Mouse (Mus musculus) heart, adult 9 months (tissue): ENCODE data around the gene Smdt1.

Source experiments
- DNase-seq, 2 experiments: peaks; one replicate each; pipeline ENCODE4 v3.0.0; 2022; ENCODE audit warnings: low spot score in 2 of 2

Smdt1 gene

DNA sequence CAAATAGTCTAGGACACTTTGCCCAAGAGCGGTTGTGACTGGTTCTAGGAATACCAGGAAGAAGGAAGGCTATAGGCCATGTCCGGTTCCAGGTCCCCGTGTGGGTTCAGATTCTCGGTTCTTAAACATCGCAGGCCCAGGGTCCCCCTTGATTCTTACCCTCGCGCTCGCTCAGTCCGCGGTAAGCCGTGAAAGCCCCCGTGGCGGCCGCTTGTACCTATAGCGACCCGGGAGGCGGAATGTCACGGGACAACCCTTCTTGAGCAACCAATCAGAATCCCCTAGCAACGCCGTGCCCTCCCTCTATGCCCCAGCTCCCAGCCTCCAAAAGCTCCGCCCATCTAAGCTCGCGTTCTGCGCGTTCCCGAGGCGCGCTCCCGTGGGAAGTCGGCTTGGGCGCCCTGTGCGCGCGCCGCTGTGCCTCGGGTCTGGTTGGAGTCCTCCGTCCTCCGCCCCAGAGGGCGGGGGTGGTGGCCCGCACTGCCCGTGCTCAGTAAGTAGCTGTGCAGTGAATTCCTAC, at the start of gene Smdt1, which contains the start of the genes Naga and Pheta2:
TSS of gene Smdt1 (plus strand) at position 367 of the 520 bp plus-strand sequence.
TSS of gene Naga (minus strand) at position 333 of the 520 bp plus-strand sequence.
TSS of gene Pheta2 (plus strand) at position 350 of the 520 bp plus-strand sequence.
- peak; percentile 98 for DNase-seq

DNA sequence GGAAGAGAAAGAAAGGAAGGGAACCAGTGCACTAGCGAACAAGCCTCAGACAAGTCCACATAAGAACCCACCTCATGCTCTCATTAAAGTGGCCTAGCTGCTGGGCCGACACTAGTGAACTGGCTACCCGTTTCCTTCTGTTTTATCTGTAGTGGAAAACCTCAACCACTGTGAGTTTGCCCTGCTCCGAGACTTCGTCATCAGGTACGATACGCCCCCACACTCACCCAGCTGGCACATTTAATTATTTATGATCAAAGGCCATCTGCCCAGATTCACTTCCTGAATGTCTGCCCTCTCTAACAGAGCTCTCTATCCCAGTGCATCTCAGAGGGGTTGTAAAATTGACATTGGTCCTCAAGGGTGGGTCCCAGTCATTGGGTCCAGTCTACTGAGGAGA, 48.5 kb upstream of the Smdt1 start:
- no peak for DNase-seq

DNA sequence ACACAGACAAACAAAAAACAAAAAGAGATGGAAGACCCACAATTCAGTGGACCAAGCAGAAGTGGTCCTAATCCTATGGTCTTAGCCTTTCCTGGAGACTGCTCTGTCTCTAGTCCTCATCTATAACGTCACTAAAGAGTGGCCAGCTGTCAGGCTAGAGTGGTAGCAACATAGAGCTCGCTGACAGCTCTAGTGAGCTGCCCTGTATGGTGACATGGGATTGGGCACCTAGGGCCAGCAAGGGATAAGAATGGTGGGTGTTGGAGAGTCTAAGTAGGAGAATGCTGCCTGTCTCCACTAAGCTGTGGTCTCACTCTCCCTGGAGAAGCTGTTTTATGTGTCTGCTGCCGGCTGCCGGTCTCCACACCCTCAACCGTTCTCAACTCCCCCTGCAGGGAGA, 45.9 kb upstream of the Smdt1 start:
- DNase-seq: no peak

DNA sequence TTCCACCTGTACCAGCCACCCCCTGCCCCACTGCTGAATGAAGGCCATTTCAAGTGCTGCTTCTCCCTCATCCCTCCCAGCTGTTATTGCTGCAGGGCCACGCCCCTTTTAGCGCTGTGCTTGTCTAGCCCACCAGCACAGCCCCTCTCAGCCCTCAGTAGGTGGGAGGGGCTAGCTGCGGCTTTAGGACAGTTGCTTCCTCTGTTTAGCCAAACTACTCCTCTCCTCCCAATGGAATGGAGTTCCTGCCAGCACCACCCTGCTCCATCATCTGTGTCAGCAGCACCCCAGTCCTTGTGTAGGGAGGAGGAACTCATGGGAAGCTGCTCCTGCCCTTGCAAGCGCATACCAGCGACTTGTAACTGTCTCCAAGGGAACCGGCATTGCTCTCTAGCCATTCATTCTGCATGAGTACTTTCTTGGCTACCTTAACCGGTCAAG, 45.5 kb upstream of the Smdt1 start:
- no peak for DNase-seq

DNA sequence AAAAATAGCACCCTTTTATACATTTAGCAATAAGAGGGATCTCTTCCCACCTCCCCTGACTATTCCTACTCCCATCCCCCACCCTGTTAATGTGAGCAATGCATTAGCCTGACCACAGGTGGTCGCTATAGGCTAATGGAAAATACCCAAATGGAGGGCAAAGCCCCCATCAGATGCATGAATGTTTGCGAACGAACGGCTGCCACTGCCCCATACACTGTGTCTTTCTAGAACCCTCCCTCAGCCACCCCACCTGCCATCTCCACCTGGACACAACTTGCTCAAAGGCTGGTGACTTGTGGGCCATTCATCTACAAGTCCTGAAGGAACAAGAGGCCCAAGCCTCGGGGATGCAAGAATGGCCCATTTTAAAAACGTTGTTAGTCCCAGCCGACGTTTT, 44.7 kb upstream of the Smdt1 start:
- DNase-seq: peak in 1 of 2 experiments; percentile 4

DNA sequence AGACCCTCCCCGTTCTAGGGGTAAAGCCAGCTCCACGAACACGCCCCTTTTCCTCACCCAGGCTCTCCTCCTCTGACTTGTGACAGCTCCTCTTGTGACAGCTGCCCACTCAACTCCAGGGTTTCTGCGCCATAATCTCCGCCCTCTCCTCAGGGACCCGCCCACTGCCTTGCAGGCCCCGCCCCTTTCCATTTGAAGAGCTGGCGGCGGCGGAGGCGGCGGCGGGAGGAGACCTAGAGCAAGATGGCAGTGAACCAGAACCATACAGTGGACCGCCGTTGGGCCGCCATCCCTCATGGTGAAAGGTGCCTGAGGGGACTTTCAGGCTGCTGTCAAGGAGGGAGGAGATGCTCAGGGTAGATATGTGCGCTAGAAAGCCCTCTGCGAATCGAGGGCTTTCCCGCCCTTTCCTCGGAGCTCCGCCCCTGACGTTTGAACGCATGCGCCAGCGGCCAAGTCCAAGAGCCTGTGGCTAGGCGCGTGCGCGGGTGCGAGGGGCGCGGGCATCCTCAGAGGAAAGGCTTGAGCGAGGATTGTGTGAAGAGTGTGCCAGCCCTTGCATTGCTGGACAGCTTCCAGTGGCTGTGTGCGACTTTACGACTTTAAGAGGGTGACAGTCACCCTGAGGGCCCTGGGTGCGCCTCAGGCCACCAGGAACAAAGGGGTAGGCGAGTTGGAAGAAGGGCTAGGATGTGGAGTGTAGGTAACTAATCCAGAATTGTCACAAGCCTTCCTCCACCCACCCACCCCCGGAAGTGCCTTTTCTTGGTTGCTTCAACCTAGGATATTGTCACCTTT, 39.8 kb upstream of the Smdt1 start, which contains the start of gene Wbp2nl:
TSS of gene Wbp2nl (plus strand) at position 191 of the 798 bp plus-strand sequence.
- no peak for DNase-seq

DNA sequence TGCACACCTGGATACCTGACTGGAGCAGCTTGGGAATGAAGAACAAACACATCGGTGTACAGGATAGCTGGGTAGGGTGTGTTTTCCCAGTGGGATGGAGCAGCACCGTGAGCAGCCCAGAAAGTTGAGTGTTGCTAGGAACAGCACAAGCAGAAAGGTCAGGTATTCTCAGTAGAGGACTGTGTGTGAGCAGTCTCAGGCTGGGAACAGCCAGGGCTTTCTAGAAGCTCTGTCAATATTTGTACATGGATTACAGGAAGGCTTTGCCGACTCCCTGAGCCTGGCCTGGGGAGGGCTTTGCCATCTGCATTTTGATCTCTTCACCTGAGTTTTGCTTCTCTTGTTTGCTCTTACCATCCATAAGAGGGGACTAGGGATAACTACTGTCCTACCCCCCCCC, 31.7 kb upstream of the Smdt1 start:
- no peak for DNase-seq

DNA sequence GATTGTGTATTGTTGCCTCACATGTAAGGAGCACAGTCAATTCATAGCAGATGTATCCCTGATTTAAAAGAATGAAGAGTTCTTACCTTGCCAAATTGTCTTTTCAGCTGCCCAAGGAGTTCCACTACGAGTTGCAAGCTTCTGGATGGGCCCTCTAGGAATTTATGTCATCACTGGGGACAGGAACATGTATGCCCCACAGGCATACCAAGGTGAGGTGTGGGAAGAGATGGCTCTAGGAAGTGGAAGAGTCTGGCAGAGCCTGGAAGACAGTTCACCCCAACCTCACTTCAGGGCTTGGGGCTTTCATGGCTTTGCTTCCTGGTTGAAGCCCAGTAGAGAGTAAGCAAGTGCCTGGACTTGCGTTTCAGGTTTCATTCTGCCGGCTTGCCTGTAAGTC, 30.3 kb upstream of the Smdt1 start:
- no peak for DNase-seq

DNA sequence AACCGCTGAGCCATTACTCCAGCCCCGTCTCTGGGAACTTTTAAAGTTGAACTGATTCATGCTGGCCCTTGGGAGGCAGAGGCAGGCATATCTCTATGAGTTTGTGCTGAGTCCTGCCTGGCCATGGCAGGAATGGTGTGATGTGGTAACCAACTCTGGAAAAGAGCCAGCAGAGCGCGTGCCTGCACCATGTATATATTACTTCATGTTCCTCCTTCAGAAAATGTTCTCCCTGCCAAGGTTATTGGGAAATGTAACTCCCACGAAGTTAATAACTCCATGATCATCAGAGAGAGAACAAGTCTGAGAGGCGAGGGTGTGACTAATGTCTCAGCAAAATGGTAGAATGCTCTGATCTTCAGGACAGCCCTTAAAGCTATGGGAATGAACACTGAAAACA, 20.9 kb upstream of the Smdt1 start:
- DNase-seq: no peak

DNA sequence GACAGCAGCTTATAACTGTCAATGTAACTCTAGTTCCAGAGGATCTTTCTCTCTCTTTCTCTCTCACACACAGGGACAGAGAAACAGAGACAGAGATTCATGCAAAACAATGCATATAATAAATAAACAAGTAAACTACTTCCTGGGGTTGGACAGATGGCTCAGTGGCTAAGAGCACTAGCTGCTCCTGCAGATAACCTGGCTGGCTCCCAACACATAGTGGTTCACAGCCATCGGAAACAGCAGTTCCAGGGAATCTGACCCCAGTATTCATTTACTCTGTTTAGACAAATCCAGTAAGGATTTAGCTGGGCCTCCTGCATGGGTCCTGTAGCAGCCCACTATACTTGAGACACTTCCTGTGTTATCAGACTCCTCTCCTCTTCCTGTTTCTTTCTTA, 19.1 kb upstream of the Smdt1 start:
- no peak for DNase-seq

DNA sequence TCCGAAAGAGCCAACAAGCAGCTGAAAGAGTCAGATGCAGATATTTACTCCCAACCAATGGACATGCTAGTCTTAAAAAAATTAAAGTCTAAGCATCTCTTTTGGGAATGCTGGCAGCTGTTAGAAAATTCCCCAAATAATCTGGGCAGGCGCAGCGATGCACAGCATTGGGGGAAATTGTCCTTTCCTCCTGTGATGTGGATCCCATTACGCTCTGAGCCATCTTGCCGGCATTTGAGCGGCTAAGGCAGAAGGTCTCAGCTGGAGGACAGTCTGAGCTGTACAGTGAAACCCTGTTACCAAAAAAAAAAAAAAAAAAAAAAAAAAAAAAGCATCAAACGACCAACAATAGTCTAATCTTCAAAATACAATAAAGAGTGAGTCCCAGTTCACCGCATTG, 16.6 kb upstream of the Smdt1 start:
- no peak for DNase-seq

DNA sequence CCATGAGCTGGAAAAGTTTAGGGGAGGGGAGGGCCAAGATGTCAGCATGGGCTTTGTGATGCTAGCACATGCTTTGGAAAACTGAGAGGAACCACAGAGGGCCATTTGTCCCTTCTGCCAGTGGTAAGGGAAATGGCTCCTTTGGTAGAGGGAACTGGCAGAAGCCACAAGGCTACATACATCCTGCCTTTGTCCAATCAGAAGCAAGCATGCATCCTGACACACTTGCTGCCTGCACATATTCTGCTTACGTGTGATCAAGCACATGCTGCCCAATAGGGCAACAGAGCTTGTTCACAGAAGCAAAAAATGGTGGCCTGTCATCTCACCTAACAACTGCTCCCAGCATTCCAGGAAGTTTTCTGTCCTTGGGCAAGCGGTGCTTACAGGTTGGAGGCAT, 13.4 kb upstream of the Smdt1 start:
- no peak for DNase-seq

DNA sequence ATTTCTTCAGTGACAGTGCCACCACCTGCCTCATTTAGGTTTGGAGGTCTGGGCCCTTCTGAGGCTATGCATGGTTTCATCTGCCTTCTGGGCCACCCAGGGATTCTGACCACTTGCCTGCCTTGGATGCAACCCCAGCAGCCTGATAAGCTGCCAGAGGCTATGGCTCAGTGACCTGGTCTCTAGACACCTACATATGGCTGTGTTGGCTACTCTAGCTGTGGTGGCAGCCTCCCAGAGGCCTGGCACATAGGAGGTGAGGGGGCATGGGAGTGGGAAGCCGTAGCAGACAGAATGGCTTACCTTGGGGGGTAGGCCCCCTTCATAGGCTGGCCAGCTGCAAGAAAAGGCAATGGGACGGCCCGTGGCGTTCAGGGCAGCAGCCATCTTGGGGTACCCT, 3.6 kb upstream of the Smdt1 start:
- DNase-seq: no peak

DNA sequence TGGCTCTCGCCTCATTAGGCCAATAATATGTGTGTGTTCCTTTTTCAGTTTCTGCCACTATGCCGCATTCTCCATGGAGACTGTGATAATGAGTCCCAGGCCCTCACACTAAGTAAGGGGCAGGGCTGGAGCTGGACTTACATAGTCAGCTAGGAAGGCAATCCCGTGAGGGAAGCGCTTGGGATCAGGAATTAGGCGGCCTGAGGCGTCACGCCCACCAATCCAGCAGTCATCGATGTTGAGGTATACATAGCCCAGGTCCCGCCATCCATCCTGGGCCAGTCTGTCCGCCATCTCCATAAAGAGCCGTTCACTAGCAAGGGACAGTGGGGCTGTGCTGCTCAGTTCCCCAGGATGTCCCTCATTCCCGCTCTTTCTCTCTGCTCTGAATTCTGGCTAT, 2.1 kb upstream of the Smdt1 start:
- no peak for DNase-seq

DNA sequence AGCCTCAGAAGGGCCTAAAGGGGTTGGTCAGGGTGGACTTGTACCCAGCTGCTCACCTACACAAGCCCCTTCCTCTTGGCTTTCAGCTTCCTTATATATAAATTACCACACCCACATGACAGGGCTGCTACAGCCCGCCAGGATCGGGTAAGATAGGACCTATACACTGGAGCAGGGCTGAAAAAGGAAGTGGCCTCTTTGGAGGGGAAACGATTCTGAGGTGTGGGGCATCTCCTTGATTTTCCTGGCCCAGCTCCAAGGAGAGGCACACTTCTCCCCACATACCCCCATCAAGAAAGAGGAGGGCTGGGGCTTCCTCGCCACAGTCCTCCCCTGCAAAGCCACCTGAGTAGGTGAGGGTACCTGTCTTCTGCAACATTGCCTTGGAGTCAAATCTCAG, 884 bp upstream of the Smdt1 start:
- no peak for DNase-seq

DNA sequence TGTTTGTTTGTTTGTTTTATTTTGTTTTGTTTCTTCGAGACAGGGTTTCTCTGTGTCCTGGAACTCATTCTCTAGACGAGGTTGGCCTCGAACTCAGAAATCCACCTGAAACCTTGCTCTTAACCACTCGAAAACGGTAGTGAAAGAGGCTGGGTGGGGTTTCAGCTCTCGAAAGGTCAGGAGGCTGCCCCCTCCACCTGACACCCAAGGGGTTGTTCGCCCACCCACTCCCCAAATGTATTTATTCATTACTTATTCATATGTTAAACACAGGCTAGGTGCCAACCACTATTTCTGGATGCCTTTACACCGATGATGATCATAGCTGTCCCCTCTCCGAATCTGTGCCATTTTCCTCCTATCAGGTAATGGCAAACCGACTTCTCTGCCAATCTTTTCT, 391 bp downstream of the Smdt1 start:
- DNase-seq: no peak

DNA sequence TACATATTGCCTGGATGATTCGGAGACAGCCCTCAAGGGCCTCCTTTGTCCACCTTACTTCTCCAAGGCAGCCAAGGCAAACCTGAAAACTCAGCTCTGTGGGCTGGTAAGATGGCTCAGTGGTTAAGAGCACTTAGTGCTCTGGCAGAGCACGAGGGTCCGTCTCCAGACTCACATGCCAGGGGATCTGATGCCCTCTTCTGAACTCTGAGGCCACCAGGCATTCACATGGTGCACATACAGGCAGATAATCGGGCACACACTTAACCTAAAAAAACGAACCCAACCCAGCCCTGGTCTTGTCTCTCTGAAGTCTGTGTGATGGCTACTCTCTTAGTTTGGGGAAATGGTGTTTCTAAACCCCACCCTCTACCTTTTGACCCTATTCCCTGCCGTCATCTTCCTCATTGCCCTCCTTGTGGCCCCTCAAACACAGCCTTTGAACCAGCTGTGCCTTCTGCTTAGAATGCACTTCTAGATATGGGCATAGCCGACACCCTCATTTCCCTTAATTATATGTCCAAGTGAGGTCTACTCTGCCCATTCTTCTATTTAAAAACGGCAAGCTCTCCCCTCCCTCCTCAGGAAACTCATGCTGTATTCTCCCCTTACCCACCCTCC, 985 bp downstream of the Smdt1 start:
- DNase-seq: no peak

DNA sequence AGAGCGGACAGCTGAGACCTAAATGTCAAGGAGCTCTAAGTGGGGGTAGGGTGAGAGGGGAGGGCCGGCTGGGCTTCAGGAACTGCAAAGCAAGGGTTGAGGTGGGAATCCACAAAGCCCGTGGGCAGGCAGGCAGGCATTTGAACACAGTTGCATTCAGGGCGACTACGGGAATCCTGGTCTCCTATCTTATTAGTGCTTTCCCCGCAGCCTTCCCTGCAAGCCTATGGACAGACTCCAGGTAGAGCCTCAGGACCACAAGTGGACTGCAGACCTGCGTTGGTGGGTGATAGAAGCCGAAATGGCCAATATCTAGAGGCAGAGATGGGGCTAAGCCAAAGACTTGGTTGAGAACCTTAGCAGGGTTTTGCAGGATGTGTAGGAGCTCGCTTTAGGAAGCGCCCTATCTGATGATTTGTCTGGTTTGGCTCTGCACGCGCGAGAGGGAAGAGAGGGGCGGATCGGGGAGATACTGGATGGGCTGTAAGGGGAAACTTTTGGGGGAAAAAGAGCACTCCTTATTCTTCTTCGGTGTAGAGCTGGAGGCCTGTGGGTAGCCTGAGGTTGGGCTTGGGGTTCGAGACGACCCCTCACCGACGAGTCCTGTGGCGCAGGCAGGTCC, 1.8 kb downstream of the Smdt1 start:
- no peak for DNase-seq

DNA sequence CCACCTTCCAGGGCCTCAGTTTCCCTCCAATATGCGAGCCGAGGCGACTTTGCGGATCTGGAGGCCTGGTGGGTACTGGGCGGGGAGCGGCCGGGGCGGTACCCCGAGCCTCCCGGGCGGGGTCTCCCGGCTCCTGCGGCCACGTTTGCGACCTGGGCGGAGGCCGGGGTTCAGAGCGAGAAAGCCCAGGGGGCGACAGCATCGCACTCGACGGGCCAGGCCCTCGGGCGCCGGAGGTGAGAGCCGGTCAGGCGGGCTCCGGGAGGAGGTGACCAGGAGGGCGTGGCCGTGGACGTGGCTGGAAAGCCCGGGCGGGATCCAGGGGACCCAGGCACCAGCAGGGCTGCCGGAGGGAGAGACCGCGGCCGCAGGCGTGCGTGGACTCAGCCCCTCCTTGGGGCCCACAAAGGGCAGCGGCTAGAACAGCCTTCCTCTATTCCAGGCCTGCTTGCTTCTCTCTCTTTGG, 2.3 kb downstream of the Smdt1 start:
- peak; percentile 64 to 71 for DNase-seq

DNA sequence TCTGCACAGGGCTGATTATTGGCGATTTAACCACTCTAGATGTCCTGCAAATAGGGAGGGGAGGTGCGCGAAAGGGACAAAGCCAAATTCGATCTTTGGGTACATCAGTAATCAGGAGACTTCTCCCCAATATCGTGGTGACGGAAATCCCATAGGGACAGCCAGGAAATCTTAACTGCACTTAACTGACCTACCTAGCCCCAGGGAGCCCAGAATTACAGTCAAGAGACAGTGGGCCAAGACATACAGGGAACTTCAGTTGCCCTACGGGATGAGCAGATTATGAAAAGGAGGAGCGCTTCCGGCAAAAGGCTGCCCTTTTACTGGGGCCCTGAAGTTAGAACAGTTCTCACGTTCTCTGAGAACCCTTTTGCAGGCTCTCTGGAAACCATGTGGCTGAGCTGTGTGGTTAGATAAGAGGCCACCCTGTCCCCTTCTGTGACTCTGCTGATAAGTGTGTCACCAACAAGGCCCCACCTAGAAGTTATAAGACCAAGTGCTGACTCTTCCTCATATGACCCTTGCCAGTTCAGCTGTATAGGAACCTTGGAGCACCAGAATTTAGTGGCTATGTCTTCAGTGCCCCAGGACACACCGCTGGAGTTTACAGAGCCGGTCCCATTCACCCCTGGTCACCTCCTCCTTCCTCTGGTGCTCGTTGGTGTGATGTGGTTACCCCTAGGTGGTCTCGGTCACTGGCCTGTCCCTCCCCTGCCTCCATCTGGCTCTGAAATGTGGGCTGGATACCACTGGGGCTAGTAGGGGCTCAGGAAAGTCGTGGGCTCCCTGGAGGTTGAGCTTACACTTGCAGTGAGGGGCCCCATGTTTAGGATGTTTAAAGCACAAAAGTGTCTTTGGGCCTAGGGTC, 3.1 kb downstream of the Smdt1 start:
- no peak for DNase-seq

DNA sequence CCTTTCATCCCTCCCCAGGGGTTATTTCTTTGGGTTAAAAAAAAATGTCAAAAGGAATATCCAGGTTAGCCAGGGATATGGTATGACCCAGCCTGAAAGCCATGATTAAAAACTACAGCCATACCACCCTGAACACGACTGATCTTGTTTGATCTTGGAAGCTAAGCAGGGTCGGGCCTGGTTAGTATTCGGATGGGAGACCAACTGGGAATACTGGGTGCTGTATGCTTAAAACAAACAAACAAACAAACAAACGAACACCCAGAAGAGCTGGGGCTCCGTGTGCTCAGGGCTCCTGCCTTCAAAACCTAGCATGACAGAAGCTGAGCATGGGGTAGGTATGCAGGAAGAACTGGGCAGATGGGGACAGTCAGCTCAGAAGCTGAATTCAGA, 3.8 kb downstream of the Smdt1 start:
- DNase-seq: no peak
